Mouse (Mus musculus) adrenal gland, postnatal 14 days (tissue): ENCODE measurements at regions not wholly inside any gene's neighbourhood (a gene's known extent, or its start where the extent isn't known, plus 50 kb on each side); places are given as distances from the start of the nearest gene placed in this dataset.

Source experiments
- DNase-seq: peaks from one replicate; pipeline ENCODE4 v3.0.0; 2021; ENCODE audit warnings: mixed read lengths

DNA sequence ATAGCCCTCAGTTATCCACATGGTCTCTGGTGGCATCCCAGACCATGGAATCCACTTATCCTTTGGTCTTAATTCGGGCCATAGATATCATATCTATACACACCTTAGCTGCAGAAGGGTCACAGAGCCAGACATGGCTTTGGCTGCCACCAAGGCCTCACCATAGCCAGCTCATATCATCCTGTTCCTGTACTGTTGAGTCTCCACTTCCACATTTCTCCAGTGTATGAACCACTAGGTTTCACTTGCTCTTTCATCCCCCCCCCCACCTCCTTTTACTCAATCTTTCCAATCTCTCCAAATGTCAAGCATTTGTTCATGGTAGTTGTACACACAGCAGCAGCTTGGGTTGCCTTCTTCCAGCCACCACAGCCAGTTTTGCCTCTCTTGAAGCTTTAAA, 589.2 kb downstream of the 1190002N15Rik start:
- DNase-seq = no peak

DNA sequence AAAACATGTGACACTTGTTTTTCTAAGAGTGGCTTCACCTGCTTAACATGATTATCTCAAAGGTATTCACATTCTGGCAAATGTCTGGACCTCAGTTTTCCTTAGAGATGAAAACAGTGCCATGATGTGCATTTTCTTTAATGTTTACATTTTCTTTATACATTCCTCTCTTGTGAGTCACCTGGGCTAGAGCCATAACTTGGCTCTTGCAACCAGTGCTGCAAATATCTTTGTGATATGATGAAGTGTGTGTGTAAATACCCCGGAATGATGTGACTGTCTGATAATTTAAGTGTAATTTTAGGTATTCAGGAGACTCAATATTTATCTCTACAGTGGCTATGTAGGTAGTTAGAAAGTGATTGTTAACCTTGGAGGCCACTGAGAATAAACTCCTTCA, 590.8 kb downstream of the 1190002N15Rik start:
- no peak for DNase-seq

GRCm38 (mm10) chr9:93940193-93940592, 597.7 kb downstream of the 1190002N15Rik start:
- DNase-seq = no peak

GRCm38 (mm10) chr9:93930684-93931083, 607.2 kb downstream of the 1190002N15Rik start:
- DNase-seq = no peak

DNA sequence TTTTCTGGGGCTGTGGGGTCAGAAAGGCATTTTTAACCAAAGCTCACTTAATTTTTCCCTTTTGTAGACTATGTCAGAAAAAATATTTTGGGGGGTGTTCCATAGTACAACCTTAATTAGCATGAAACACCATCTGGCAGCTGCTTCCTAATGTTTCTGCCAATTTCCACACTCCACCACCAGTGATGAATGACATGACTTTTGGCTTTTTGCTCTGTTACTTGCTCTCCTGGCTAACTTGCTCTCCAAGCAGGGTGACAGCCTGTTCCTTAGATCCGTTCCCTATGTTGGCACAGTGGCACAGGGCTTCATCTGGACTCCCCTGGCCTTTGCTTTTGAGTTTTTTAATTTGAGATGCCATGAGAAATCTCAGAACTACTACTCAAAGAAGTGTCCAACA, 648.6 kb downstream of the 1190002N15Rik start:
- no peak for DNase-seq

DNA sequence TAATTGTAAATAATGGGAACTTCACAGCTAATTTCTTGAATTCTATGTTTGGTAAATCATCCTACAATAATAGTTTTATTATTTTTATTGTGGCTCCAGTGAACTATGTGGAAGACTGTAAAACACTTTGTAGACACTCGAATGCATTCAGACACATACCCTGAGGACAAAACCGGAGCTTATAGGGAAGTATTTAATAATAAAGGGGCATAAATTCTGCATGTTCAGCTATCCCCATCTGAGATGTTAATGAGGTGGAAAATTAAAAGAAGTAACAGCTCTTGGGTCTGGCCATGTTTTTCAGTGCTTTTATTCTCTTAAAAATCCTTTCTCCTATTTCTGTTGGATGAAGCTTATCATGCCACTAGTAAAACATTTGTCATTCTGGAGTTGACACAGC, 657.8 kb downstream of the 1190002N15Rik start:
- no peak for DNase-seq

GRCm38 (mm10) chr9:93879572-93879971, 658.3 kb downstream of the 1190002N15Rik start:
- DNase-seq = no peak

DNA sequence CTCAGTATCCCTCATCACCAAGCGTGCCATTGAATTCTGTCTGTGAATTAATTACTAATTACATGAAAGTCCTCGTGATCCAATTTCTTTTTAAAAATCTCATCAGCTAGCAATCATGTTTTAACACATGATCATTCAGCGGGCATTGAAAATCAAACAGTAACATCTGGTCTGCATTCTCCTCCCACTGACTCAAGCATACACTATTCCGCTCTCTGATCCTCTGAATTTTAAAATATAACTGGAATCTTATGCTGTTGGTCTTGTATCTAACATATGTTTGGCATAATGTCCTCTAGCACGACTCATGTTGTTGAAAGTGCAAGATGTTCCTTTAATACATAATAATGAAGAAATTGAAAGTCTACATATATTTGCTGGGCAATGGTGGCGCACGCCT, 667.1 kb downstream of the 1190002N15Rik start:
- no peak for DNase-seq

GRCm38 (mm10) chr9:93857937-93858336, 679.9 kb downstream of the 1190002N15Rik start:
- DNase-seq = no peak

DNA sequence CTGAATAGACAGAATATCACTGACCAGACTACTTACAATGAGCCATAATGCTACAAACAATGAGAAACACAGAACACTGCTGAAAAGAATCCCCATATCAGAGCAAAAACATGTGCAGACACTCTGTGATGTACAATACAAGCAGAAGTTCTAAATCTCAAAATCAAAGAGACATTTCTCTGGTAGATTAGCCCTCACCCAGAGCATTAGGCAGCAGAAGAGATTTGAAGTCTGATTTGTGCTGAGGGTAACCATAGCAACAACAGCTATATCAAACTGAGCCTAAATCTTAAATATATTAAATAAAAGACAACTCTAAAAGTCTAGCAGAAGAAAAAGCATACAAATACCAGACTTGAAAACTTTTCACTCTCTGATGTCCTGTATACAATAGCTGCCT, 691.5 kb downstream of the 1190002N15Rik start:
- DNase-seq = no peak

DNA sequence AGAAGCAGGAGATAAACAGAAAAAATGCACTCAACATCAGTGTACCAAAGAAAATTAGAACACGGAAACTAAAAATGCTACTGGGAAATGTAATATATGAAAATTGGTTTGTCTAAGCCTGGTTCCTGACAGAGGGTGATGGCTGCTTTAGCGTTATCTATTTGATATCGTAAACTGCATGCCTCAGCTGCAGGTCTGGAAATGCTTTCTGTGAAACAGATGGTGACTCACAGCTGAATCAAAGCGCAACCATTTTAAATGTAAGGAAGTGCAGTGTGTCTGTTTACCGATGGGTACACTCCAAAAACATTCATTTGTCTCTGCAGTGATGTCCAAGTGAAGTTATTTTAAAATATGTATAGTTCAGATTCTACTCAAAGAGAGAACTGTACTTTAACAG, 694.0 kb downstream of the 1190002N15Rik start:
- DNase-seq = no peak
